Mouse (Mus musculus) megakaryocyte, embryonic 14.5 days (primary cell): ENCODE data around the gene Mbtps2.

Experiments
- FLI1 ChIP-seq: IDR thresholded peaks from 2 replicates; pipeline ENCODE4 v1.6.1; 2012; ENCODE audit warnings: low read length, inconsistent platforms, mixed read lengths
- GATA1 ChIP-seq: IDR thresholded peaks from 3 replicates; pipeline ENCODE4 v1.6.1; 2012; ENCODE audit warnings: mixed read lengths, low read length, inconsistent platforms, borderline replicate concordance

DNA sequence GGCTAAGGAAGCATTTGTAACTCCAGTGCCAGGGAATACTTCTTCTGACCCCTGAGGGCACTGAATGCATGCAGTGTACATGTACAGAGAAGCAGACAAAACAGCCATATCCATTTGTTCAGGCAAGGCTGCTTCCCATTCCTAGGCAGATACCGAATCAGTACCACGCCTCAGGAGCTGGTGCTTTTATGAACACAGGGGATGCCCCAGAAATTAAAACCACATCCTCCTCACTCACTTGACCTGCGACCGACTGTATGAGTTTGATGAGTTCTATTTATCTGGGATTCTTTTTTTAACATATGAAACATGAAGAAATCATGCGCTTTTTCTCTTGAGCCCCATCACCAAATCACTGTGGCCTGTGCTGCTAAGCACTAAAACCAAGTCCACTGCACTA, 1.7 kb downstream of the Mbtps2 start:
- TF ChIP-seq FLI1 (no peak), GATA1 (no peak)
